ENCODE assay signal across 35 mouse cellular contexts in the genomic region with DNA sequence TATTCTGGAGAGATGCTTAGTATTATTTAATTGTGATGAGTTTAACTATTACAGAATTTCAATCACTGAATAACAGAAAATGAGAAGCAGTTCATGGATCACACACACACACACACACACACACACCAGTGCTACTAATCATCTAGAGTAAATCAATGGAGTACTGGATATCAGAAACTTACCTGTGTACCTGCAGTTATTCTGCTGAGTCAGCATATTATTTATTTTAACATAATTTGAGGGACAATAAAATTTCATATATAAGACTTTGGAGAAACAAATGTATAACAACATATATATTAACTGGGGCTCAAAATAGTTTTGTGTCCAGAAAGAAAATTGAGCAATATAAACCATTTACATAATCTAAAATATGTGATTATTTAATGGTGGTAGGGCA.
"Had no signal": no experiment of that assay in that cellular context is flagged by ENCODE, and none has a peak within 500 bp of the region (broad histone marks: within the 10 kb centered on the region; RNA-seq: fewer than 3 reads in every experiment).

No protein-coding gene starts in this region.

- H3K4me2 ChIP-seq: heart, embryonic 11.5 days; heart, embryonic 12.5 days; heart, embryonic 13.5 days; heart, embryonic 15.5 days; hindbrain, embryonic 12.5 days; hindbrain, embryonic 13.5 days; hindbrain, embryonic 14.5 days; hindbrain, embryonic 15.5 days; intestine, embryonic 15.5 days; kidney, embryonic 15.5 days had no signal

- H3K27me3 ChIP-seq: heart, embryonic 12.5 days; heart, embryonic 13.5 days; heart, embryonic 15.5 days; hindbrain, embryonic 12.5 days; hindbrain, embryonic 13.5 days; hindbrain, embryonic 15.5 days; intestine, embryonic 15.5 days; kidney, embryonic 15.5 days had no signal

- H3K36me3 ChIP-seq: heart, embryonic 12.5 days; heart, embryonic 13.5 days; heart, embryonic 15.5 days; hindbrain, embryonic 10.5 days; hindbrain, embryonic 12.5 days; hindbrain, embryonic 13.5 days; hindbrain, embryonic 15.5 days; intestine, embryonic 15.5 days; kidney, embryonic 15.5 days had no signal

- H3K9ac ChIP-seq: heart, embryonic 12.5 days; heart, embryonic 13.5 days; heart, embryonic 15.5 days; hindbrain, embryonic 12.5 days; hindbrain, embryonic 13.5 days; hindbrain, embryonic 14.5 days; hindbrain, embryonic 15.5 days; intestine, embryonic 15.5 days; kidney, embryonic 15.5 days had no signal

- ATAC-seq: hindbrain, embryonic 16.5 days; hindbrain, postnatal 0 days; inflammation-experienced regulatory T-cells, adult 6 months; intestine, embryonic 15.5 days; intestine, embryonic 16.5 days; intestine, postnatal 0 days had no signal

- H3K4me3 ChIP-seq: heart, embryonic 12.5 days; heart, embryonic 13.5 days; heart, embryonic 15.5 days; hindbrain, embryonic 10.5 days; hindbrain, embryonic 12.5 days; hindbrain, embryonic 13.5 days; hindbrain, embryonic 15.5 days; intestine, embryonic 15.5 days; kidney, embryonic 15.5 days; layer of hippocampus, adult 2 months; left cerebral cortex, adult 2 months had no signal

- DNase-seq: heart, postnatal 10 days; heart, postnatal 14 days; heart, postnatal 36 days; heart, postnatal 4 days; kidney, adult 11 months; kidney, adult 18-20 months; kidney, adult 2 months; kidney, adult 8-10 months; kidney, adult 9 months; kidney, postnatal 10 days; kidney, postnatal 14 days; kidney, postnatal 25 days; kidney, postnatal 36 days; kidney, postnatal 4 days; layer of hippocampus, adult 9-11 months; layer of hippocampus, postnatal 36 days had no signal

- H3K9me3 ChIP-seq: heart, embryonic 12.5 days; heart, embryonic 13.5 days; heart, embryonic 15.5 days; hindbrain, embryonic 10.5 days; hindbrain, embryonic 12.5 days; hindbrain, embryonic 13.5 days; hindbrain, embryonic 15.5 days; intestine, embryonic 15.5 days; kidney, embryonic 15.5 days had no signal

- H3K27ac ChIP-seq: heart, embryonic 13.5 days; heart, embryonic 15.5 days; hindbrain, embryonic 10.5 days; hindbrain, embryonic 12.5 days; hindbrain, embryonic 13.5 days; hindbrain, embryonic 14.5 days; hindbrain, embryonic 15.5 days; hindbrain, postnatal 0 days; intestine, embryonic 15.5 days; kidney, embryonic 15.5 days; kidney, postnatal 0 days; layer of hippocampus, adult 2 months; left cerebral cortex, adult 2 months had no signal

- H3K4me1 ChIP-seq: heart, embryonic 12.5 days; heart, embryonic 13.5 days; heart, embryonic 15.5 days; hindbrain, embryonic 10.5 days; hindbrain, embryonic 12.5 days; hindbrain, embryonic 13.5 days; hindbrain, embryonic 15.5 days; intestine, embryonic 15.5 days; kidney, embryonic 15.5 days had no signal
